Mouse (Mus musculus) lung, postnatal 0 days (tissue): ENCODE results near the gene Tmprss13.

ENCODE experiments used
- CTCF ChIP-seq: IDR thresholded peaks from 2 replicates; pipeline ENCODE4 v1.5.1; 2016; ENCODE audit warnings: antibody characterized with exemption, mild to moderate bottlenecking
- EP300 ChIP-seq: IDR thresholded peaks from 2 replicates; pipeline ENCODE4 v1.6.1; 2016; ENCODE audit warnings: antibody characterized with exemption, mild to moderate bottlenecking, control low read depth

- TF ChIP-seq CTCF (no peak), EP300 (no peak)
Measured at GRCm38 (mm10) chr9:45321465-45321864, 2.6 kb downstream of the Tmprss13 start.
